Mouse (Mus musculus) liver, embryonic 15.5 days (tissue): ENCODE measurements at regions not wholly inside any gene's neighbourhood (a gene's known extent, or its start where the extent isn't known, plus 50 kb on each side); places are given as distances from the start of the nearest gene placed in this dataset.

Experiments used
- ATAC-seq: fragments of 200-750 bp; cut with Nextera tagmentation; 2 replicates; pipeline ENCODE4 v1.8.0; 2017; ENCODE audit warnings: moderate number of reproducible peaks, mild to moderate bottlenecking, moderate library complexity; ENCODE audit not compliant: insufficient read depth
- H3K27ac ChIP-seq: fragments of 300-500 bp; sonication (generic); replicated peaks from 2 replicates; pipeline ENCODE4 v1.5.1; 2015; ENCODE audit warnings: mild to moderate bottlenecking, inconsistent platforms
- H3K27me3 ChIP-seq: fragments of 300-500 bp; sonication (generic); 2 replicates; pipeline ENCODE4 v1.6.1; 2015; ENCODE audit warnings: mild to moderate bottlenecking, inconsistent platforms
- H3K36me3 ChIP-seq: fragments of 300-500 bp; sonication (generic); replicated peaks from 2 replicates; pipeline ENCODE4 v1.6.1; 2015; ENCODE audit warnings: moderate library complexity, mild to moderate bottlenecking, inconsistent platforms
- H3K4me1 ChIP-seq: fragments of 300-500 bp; sonication (generic); replicated peaks from 2 replicates; pipeline ENCODE4 v1.6.1; 2015; ENCODE audit warnings: inconsistent platforms
- H3K4me2 ChIP-seq: fragments of 300-500 bp; sonication (generic); 2 replicates; pipeline ENCODE4 v1.6.1; 2015; ENCODE audit warnings: moderate library complexity, mild to moderate bottlenecking, inconsistent platforms
- H3K4me3 ChIP-seq: fragments of 300-500 bp; sonication (generic); replicated peaks from 2 replicates; pipeline ENCODE4 v1.5.1; 2015; ENCODE audit warnings: mild to moderate bottlenecking, inconsistent platforms
- H3K9ac ChIP-seq: fragments of 300-500 bp; sonication (generic); 2 replicates; pipeline ENCODE4 v1.6.1; 2015; ENCODE audit warnings: moderate library complexity, mild to moderate bottlenecking, inconsistent platforms
- H3K9me3 ChIP-seq: fragments of 300-500 bp; sonication (generic); replicated peaks from 2 replicates; pipeline ENCODE4 v1.6.1; 2016; ENCODE audit warnings: inconsistent platforms
- WGBS: fragments of 180-500 bp; shearing (Covaris S2); methylation state at CpG from one replicate; pipeline ENCODE4 v1.1.7; 2015; ENCODE audit warnings: mixed read lengths; ENCODE audit not compliant: insufficient replicate concordance; 5-methylcytosine and 5-hydroxymethylcytosine counted together

- H3K36me3 ChIP-seq = no peaks in the 10 kb centered on the region
- H3K27me3 ChIP-seq = no peaks in the 10 kb centered on the region
- H3K9ac ChIP-seq = no peak overlapping the region
- no peak overlapping the region for H3K4me3 ChIP-seq
- 15% methylated on average over 3 of the region's 3 CpGs for WGBS
- no peak overlapping the region for H3K27ac ChIP-seq
- no peaks in the 10 kb centered on the region for H3K9me3 ChIP-seq
- no peak overlapping the region for H3K4me2 ChIP-seq
- no peak for ATAC-seq
- H3K4me1 ChIP-seq = no peaks in the 10 kb centered on the region
Observed at GRCm38 (mm10) chr8:51032386-51032785, 2188.6 kb upstream of the Tenm3 start.

DNA sequence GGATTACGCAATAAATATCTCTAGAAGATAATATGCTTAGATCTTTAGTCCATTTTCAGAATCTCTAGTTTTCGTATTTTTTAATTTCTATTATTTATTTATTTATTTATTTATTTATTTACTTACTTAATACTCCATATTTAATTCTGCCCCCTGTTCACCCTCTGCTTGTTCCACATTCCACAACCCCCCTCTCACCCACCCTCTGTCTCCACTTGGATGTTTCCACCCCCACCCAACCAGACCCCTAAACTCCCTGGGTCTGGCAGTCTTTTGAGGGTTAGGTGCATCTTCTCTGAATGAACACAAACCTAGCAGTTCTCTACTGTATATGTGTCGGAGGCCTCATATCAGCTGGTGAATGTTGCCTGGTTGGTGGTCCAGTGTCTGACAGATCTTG is 2166.8 kb upstream of the Tenm3 start:
- Histone ChIP-seq H3K36me3 (no peaks in the 10 kb centered on the region), H3K9ac (no peak overlapping the region), H3K4me2 (no peak overlapping the region), H3K27ac (no peak overlapping the region), H3K4me1 (no peaks in the 10 kb centered on the region), H3K9me3 (no peaks in the 10 kb centered on the region), H3K27me3 (no peaks in the 10 kb centered on the region), H3K4me3 (no peak overlapping the region)
- no peak for ATAC-seq
- WGBS = 67% methylated on average over 3 of the region's 3 CpGs

GRCm38 (mm10) chr8:50967386-50967785 is 2123.6 kb upstream of the Tenm3 start:
- H3K4me1 ChIP-seq = no peaks in the 10 kb centered on the region
- ATAC-seq = no peak
- H3K27ac ChIP-seq = no peak overlapping the region
- no peaks in the 10 kb centered on the region for H3K27me3 ChIP-seq
- H3K9me3 ChIP-seq = no peaks in the 10 kb centered on the region
- no peak overlapping the region for H3K9ac ChIP-seq
- WGBS = 37% methylated on average over 4 of the region's 4 CpGs
- no peak overlapping the region for H3K4me2 ChIP-seq
- H3K36me3 ChIP-seq = no peaks in the 10 kb centered on the region
- no peak overlapping the region for H3K4me3 ChIP-seq

- H3K9me3 ChIP-seq = no peaks in the 10 kb centered on the region
- no peaks in the 10 kb centered on the region for H3K4me1 ChIP-seq
- H3K27ac ChIP-seq = no peak overlapping the region
- H3K4me2 ChIP-seq = no peak overlapping the region
- WGBS = 23% methylated on average over 5 of the region's 5 CpGs
- H3K36me3 ChIP-seq = no peaks in the 10 kb centered on the region
- ATAC-seq = no peak
- H3K27me3 ChIP-seq = peaks cover 27% of the 10 kb centered on the region
- H3K9ac ChIP-seq = no peak overlapping the region
- H3K4me3 ChIP-seq = no peak overlapping the region
Observed at GRCm38 (mm10) chr8:50917540-50917939, 2073.8 kb upstream of the Tenm3 start.

GRCm38 (mm10) chr8:50916733-50917113 is 2073.0 kb upstream of the Tenm3 start:
- Histone ChIP-seq H3K9ac (no peak overlapping the region), H3K9me3 (no peaks in the 10 kb centered on the region), H3K4me2 (no peak overlapping the region), H3K27me3 (peaks cover 27% of the 10 kb centered on the region), H3K36me3 (no peaks in the 10 kb centered on the region), H3K4me3 (no peak overlapping the region), H3K27ac (no peak overlapping the region), H3K4me1 (no peaks in the 10 kb centered on the region)
- 4% methylated on average over 8 of the region's 8 CpGs for WGBS
- ATAC-seq = no peak

DNA sequence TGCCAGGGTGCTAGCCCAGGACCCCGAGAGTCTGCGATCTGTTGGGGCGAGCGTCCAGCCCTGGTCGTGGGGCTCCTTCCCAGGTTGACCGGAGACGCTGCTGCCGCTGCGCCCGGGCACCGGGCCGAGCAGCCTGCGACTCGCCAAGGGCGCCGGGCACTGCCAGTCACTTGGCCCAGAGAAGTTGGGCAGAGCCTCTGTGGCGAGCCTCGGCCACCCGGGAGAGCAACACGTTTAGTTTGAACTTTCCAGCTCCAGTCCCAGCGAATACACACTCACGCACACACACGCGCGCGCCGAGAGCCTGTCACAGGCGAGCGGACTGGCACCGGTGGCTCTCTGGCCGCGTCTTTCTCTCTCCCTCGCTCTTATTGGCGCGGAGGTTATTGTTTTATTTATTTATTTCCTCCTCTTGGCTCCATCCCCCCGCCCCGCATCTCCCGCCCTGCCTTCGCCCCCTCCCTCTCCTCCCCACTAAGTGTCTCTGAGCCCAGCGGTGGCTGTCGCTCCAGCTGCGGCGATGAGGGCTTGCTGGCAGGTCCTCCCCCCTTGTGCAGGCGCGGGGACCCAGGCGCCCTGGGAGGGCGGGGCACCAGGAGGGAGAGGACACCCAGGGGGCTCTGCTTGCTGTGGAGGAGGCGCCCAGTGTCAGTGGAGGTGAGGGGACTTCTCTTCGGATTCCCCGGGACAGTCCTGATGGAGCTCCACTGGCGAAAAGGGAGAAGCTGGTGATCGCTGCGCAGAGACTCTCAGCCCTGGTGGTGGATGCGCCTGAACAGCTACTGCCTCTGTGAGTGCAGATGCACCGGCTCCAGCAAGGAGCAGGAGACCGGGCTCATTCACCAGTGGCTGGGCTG is 2072.4 kb upstream of the Tenm3 start:
- H3K9ac ChIP-seq = no peak overlapping the region
- ATAC-seq = no peak
- under 1% methylated on average over 56 of the region's 56 CpGs for WGBS

GRCm38 (mm10) chr8:50915259-50915875 is 2071.6 kb upstream of the Tenm3 start:
- no peak overlapping the region for H3K9ac ChIP-seq
- peak overlapping the region; percentile 47 for H3K4me2 ChIP-seq
- H3K27ac ChIP-seq = no peak overlapping the region
- H3K4me1 ChIP-seq = no peaks in the 10 kb centered on the region
- ATAC-seq = no peak
- H3K4me3 ChIP-seq = peak overlapping the region; percentile 18; the same call in 1 of the 2 replicates
- under 1% methylated on average over 22 of the region's 22 CpGs for WGBS
- peaks cover 27% of the 10 kb centered on the region for H3K27me3 ChIP-seq
- H3K36me3 ChIP-seq = no peaks in the 10 kb centered on the region
- no peaks in the 10 kb centered on the region for H3K9me3 ChIP-seq

More for the DNA sequence above, 2072.4 kb upstream of the Tenm3 start:
- peak overlapping the region; percentile 47 for H3K4me2 ChIP-seq
- H3K27ac ChIP-seq = no peak overlapping the region
- H3K27me3 ChIP-seq = peaks cover 27% of the 10 kb centered on the region
- H3K4me3 ChIP-seq = peak overlapping the region; percentile 18
- no peaks in the 10 kb centered on the region for H3K36me3 ChIP-seq
- H3K4me1 ChIP-seq = no peaks in the 10 kb centered on the region
- no peaks in the 10 kb centered on the region for H3K9me3 ChIP-seq

- no peak overlapping the region for H3K27ac ChIP-seq
- no peak overlapping the region for H3K4me2 ChIP-seq
- H3K9ac ChIP-seq = no peak overlapping the region
- no peaks in the 10 kb centered on the region for H3K4me1 ChIP-seq
- 13% methylated on average over 7 of the region's 7 CpGs for WGBS
- peaks cover 27% of the 10 kb centered on the region for H3K27me3 ChIP-seq
- H3K9me3 ChIP-seq = no peaks in the 10 kb centered on the region
- no peaks in the 10 kb centered on the region for H3K36me3 ChIP-seq
- no peak for ATAC-seq
- no peak overlapping the region for H3K4me3 ChIP-seq
Observed at GRCm38 (mm10) chr8:50914615-50915014, 2070.9 kb upstream of the Tenm3 start.

DNA sequence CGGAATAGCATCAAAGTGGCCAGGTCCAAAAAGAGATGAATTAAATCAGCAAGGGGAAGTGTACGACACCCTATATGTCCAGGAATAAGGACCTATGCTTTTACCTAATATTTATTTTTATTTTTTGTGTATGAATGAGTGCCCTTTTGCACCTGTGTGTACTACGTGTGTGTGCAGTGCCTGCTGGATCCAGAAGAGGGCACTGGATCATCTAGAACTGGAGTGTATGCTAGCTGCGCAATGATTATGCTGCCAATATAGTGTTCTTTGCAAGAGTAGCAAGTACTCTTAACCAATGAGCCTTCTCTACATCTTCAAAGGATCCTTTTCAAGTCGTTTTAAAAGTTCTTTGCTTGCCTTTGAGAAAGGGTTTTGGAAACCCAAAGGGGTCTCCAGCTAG is 2034.4 kb upstream of the Tenm3 start:
- Histone ChIP-seq H3K4me3 (no peak overlapping the region), H3K9ac (no peak overlapping the region), H3K27ac (no peak overlapping the region), H3K36me3 (no peaks in the 10 kb centered on the region), H3K4me2 (no peak overlapping the region), H3K4me1 (no peaks in the 10 kb centered on the region), H3K27me3 (no peaks in the 10 kb centered on the region), H3K9me3 (no peaks in the 10 kb centered on the region)
- no peak for ATAC-seq
- 66% methylated on average over 5 of the region's 5 CpGs for WGBS
